9 mouse cellular contexts compared by ENCODE assay signal in genomic region chr11:101673010-101673642, GRCm38 (mm10). TPM values are rescaled to one million over a fixed set of nuclear protein-coding genes. Genes with fewer than 3 reads are reported as not detected.
DNase-seq lines count a peak whose midpoint lies in the region; ATAC-seq and TF ChIP-seq lines count a peak whose summit lies in the region.
"Had no signal": no experiment of that assay in that cellular context is flagged by ENCODE, and none has a peak within 500 bp of the region (broad histone marks: within the 10 kb centered on the region; RNA-seq: fewer than 3 reads in every experiment).

No protein-coding gene starts in this region.

- peak; percentile 78 for ATAC-seq in heart, postnatal 0 days (ENCODE audit: insufficient read depth, low read depth)

- H3K4me3 ChIP-seq in embryonic facial prominence, embryonic 10.5 days, result 0 out of 2 replicates have a peak overlapping the region, but pooled peaks have one; percentile 21
- no peak overlapping the region for H3K4me3 ChIP-seq in heart, postnatal 0 days (ENCODE audit: low read depth, low read length)

- no peak overlapping the region; the same call in 1 of the 2 replicates for H3K9ac ChIP-seq in heart, postnatal 0 days (replicated peaks; ENCODE audit: low read depth, low read length)

- no peak for TF ChIP-seq CTCF in heart, postnatal 0 days (IDR thresholded peaks at IDR 0.05; ENCODE audit: low read depth)

- 33% methylated on average over 16 of the region's 16 CpGs for WGBS in embryonic facial prominence, embryonic 10.5 days
- WGBS in heart, postnatal 0 days, result 18% methylated on average over 16 of the region's 16 CpGs

- H3K27ac ChIP-seq in embryonic facial prominence, embryonic 10.5 days (replicated peaks), result peak overlapping the region; percentile 73
- H3K27ac ChIP-seq in heart, postnatal 0 days (ENCODE audit: low read depth), result peak overlapping the region; percentile 58

- H3K4me1 ChIP-seq in embryonic facial prominence, embryonic 10.5 days, result peaks cover 30% of the 10 kb centered on the region
- H3K4me1 ChIP-seq in heart, postnatal 0 days (ENCODE audit: control insufficient read depth, insufficient read depth), result peaks cover 25% of the 10 kb centered on the region

- 0 out of 2 replicates have a peak, but pooled peaks have one; percentile 30 for TF ChIP-seq EP300 in heart, postnatal 0 days (IDR thresholded peaks at IDR 0.05; ENCODE audit: low read depth)

- DNase-seq in kidney, adult 11 months, result peak; percentile 36
- no peak for DNase-seq in kidney, adult 9 months
- DNase-seq in embryonic facial prominence, embryonic 10.5 days (ENCODE audit: low spot score), result peak; percentile 32
- peak; percentile 42 for DNase-seq in heart, postnatal 0 days (ENCODE audit: low spot score)
- DNase-seq in left cerebral cortex, postnatal 14 days (ENCODE audit: low spot score in 2 of 2), result peak; percentile 78 to 82
- peak; percentile 75 to 85 for DNase-seq in right cerebral cortex, adult 2 months (ENCODE audit: low spot score in 2 of 2)
- DNase-seq in gastrocnemius, postnatal 4 days (ENCODE audit: low spot score in 2 of 2), result no peak
- no peak for DNase-seq in cerebellum, adult 11-12 months

- intact Hi-C loops in left cerebral cortex, postnatal 14 days (cut with DNase I), result loop anchor here (1.0 kb wide), 1 partner anchor 14 kb away; no protein-coding TSS in a partner anchor

- H3K36me3 ChIP-seq in embryonic facial prominence, embryonic 10.5 days (replicated peaks), result no peaks in the 10 kb centered on the region
- H3K36me3 ChIP-seq in heart, postnatal 0 days (replicated peaks; ENCODE audit: control insufficient read depth, insufficient read depth, low read length), result no peaks in the 10 kb centered on the region

- no peaks in the 10 kb centered on the region for H3K9me3 ChIP-seq in embryonic facial prominence, embryonic 10.5 days
- no peaks in the 10 kb centered on the region for H3K9me3 ChIP-seq in heart, postnatal 0 days (replicated peaks; ENCODE audit: control insufficient read depth, low read length)
- H3K9me3 ChIP-seq: G1E had no signal

- peak overlapping the region; percentile 11; the same call in 1 of the 2 replicates for H3K4me2 ChIP-seq in heart, postnatal 0 days (ENCODE audit: low read depth, low read length)

- H3K27me3 ChIP-seq in embryonic facial prominence, embryonic 10.5 days (replicated peaks; ENCODE audit: low read depth, poor library complexity, severe bottlenecking), result no peaks in the 10 kb centered on the region
- no peaks in the 10 kb centered on the region for H3K27me3 ChIP-seq in heart, postnatal 0 days (ENCODE audit: control insufficient read depth, insufficient read depth, low read length)

RNA-seq across cellular contexts. Expression of gene Arl4d, which starts 7.8 kb away (rescaled TPM):
- 3.3 and 5.1 TPM in 2 replicates for polyA plus RNA-seq in embryonic facial prominence, embryonic 10.5 days (2016; fragmentation: Nextera tagmentation; extraction: Ambion mirVana)
- total RNA-seq in heart, postnatal 0 days (2014; rRNA removed; ENCODE audit: low replicate concordance), result 8.1 and 12.2 TPM in 2 replicates
- 9.9 and 11.3 TPM in 2 replicates for polyA plus RNA-seq in heart, postnatal 0 days (2015; fragmentation: Nextera tagmentation; extraction: Ambion mirVana)
- 10 to 100 TPM; 23.2 to 39.8 TPM for total RNA-seq in left cerebral cortex, postnatal 14 days (2021)
- 10 to 100 TPM in 1 of 2 experiments, 1 to 10 TPM in 1; 7.1 to 10.0 TPM for total RNA-seq in gastrocnemius, postnatal 4 days (2021)

RNA-seq across cellular contexts. Expression of gene Rdm1, which starts 46.1 kb away (rescaled TPM):
- 28.2 and 29.4 TPM in 2 replicates for polyA plus RNA-seq in embryonic facial prominence, embryonic 10.5 days (2016; fragmentation: Nextera tagmentation; extraction: Ambion mirVana)
- total RNA-seq in heart, postnatal 0 days (2014; rRNA removed; ENCODE audit: low replicate concordance), result 44.1 and 44.5 TPM in 2 replicates
- 38.1 and 40.4 TPM in 2 replicates for polyA plus RNA-seq in heart, postnatal 0 days (2015; fragmentation: Nextera tagmentation; extraction: Ambion mirVana)
- 1 to 10 TPM; 4.3 to 4.9 TPM for total RNA-seq in left cerebral cortex, postnatal 14 days (2021)
- 10 to 100 TPM; 15.4 to 18.4 TPM for total RNA-seq in gastrocnemius, postnatal 4 days (2021)

RNA-seq across cellular contexts. Expression of gene Dhx8, which starts 59.6 kb away (rescaled TPM):
- polyA plus RNA-seq in embryonic facial prominence, embryonic 10.5 days (2016; fragmentation: Nextera tagmentation; extraction: Ambion mirVana), result 50.5 and 52.3 TPM in 2 replicates
- 12.4 and 13.5 TPM in 2 replicates for total RNA-seq in heart, postnatal 0 days (2014; rRNA removed; ENCODE audit: low replicate concordance)
- 12.6 and 13.1 TPM in 2 replicates for polyA plus RNA-seq in heart, postnatal 0 days (2015; fragmentation: Nextera tagmentation; extraction: Ambion mirVana)
- total RNA-seq in left cerebral cortex, postnatal 14 days (2021), result 10 to 100 TPM; 34.6 to 34.9 TPM
- 10 to 100 TPM; 22.2 to 22.8 TPM for total RNA-seq in gastrocnemius, postnatal 4 days (2021)

Comparison
In these comparisons a context has a peak if more than half of its experiments do, and no peak if none do; other contexts are left out.
1. DNase-seq: peak in kidney, adult 11 months (single experiment), embryonic facial prominence, embryonic 10.5 days (single experiment), heart, postnatal 0 days (single experiment), left cerebral cortex, postnatal 14 days (2 of 2) and right cerebral cortex, adult 2 months (2 of 2); none in kidney, adult 9 months (single experiment), gastrocnemius, postnatal 4 days (0 of 2) and cerebellum, adult 11-12 months (single experiment).